In the genomic region with DNA sequence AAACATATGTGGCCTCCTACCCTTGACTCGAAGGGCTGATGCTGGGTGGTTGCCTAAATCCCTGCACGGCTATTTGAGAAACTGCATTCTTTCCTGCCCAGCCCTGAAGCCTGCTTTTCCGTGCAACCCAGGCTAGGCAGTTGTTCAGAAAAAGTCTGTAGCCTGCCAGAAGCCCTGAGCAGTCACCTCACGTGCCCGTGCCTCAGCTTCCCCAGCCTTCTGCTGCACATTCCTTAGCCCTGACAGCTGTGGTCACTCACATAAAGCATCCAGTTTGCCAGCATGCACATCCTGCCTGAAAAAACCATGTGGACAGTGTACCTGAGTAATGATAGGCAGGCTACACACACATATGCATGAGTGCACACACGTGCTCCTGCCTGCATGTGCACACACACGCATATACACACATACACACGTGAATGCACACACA, we compare ENCODE assay signal across 9 mouse cellular contexts.
DNase-seq lines count a peak whose midpoint lies in the region; ATAC-seq lines count a peak whose summit lies in the region.
"Had no signal": no experiment of that assay in that cellular context is flagged by ENCODE, and none has a peak within 500 bp of the region (broad histone marks: within the 10 kb centered on the region; RNA-seq: fewer than 3 reads in every experiment).

No protein-coding gene starts in this region.

- no peaks in the 10 kb centered on the region for H3K9me3 ChIP-seq in forebrain, embryonic 11.5 days (ENCODE audit: control insufficient read depth, low read length)
- H3K9me3 ChIP-seq: midbrain, embryonic 15.5 days had no signal

- no peak overlapping the region for H3K4me3 ChIP-seq in forebrain, embryonic 11.5 days (ENCODE audit: low read depth, low read length)
- H3K4me3 ChIP-seq: midbrain, embryonic 15.5 days had no signal

- no peak overlapping the region for H3K9ac ChIP-seq in forebrain, embryonic 11.5 days (ENCODE audit: low read length)
- H3K9ac ChIP-seq: midbrain, embryonic 15.5 days had no signal

- H3K4me2 ChIP-seq in forebrain, embryonic 11.5 days (ENCODE audit: low read depth, low read length, severe bottlenecking) = no peak overlapping the region
- H3K4me2 ChIP-seq: midbrain, embryonic 15.5 days had no signal

- peaks cover 13% of the 10 kb centered on the region for H3K4me1 ChIP-seq in forebrain, embryonic 11.5 days (replicated peaks; ENCODE audit: control insufficient read depth, insufficient read depth, low read length)

- peak overlapping the region; percentile 57; the same call in 1 of the 2 replicates for H3K27ac ChIP-seq in forebrain, embryonic 11.5 days (ENCODE audit: low read depth, low read length)
- H3K27ac ChIP-seq: midbrain, embryonic 15.5 days had no signal

- peak; percentile 46 for DNase-seq in embryo, embryonic 10 days (ENCODE audit: low spot score)
- DNase-seq in embryo, embryonic 9.5 days (ENCODE audit: extremely low spot score) = no peak
- DNase-seq in forebrain, embryonic 11.5 days (ENCODE audit: low spot score) = no peak
- DNase-seq in heart, postnatal 25 days (ENCODE audit: low spot score) = peak; percentile 35
- peak; percentile 40 for DNase-seq in lung, postnatal 14 days
- no peak for DNase-seq in right cerebral cortex, adult 18-20 months
- DNase-seq in right cerebral cortex, postnatal 36 days (ENCODE audit: low spot score in 2 of 2) = no peak

- ATAC-seq in forebrain, embryonic 11.5 days (replicated peaks; ENCODE audit: low FRiP score) = no peak
- ATAC-seq in cerebellum, adult (ENCODE audit: insufficient number of reproducible peaks, low FRiP score, low TSS enrichment) = no peak
- ATAC-seq: midbrain, embryonic 15.5 days had no signal

- H3K36me3 ChIP-seq in forebrain, embryonic 11.5 days (ENCODE audit: control insufficient read depth, insufficient read depth, low read length) = no peaks in the 10 kb centered on the region
- H3K36me3 ChIP-seq: midbrain, embryonic 15.5 days had no signal

- intact Hi-C loops in heart, postnatal 25 days (cut with DNase I) = no loop called here

- 78% methylated on average over 8 of the region's 8 CpGs for WGBS in forebrain, embryonic 11.5 days

- no peaks in the 10 kb centered on the region for H3K27me3 ChIP-seq in forebrain, embryonic 11.5 days (ENCODE audit: control insufficient read depth, insufficient read depth, low read length)

Comparison
In these comparisons a context has a peak if more than half of its experiments do, and no peak if none do; other contexts are left out.
1. DNase-seq: peak in embryo, embryonic 10 days (single experiment), heart, postnatal 25 days (single experiment) and lung, postnatal 14 days (single experiment); none in embryo, embryonic 9.5 days (single experiment), forebrain, embryonic 11.5 days (single experiment), right cerebral cortex, adult 18-20 months (single experiment) and right cerebral cortex, postnatal 36 days (0 of 2).